In genomic region chr12:36089221-36089620, GRCm38 (mm10) we compare ENCODE assay signal across 14 mouse cellular contexts. TPM values are rescaled to one million over a fixed set of nuclear protein-coding genes. Genes with fewer than 3 reads are reported as not detected.
DNase-seq lines count a peak whose midpoint lies in the region; ATAC-seq and TF ChIP-seq lines count a peak whose summit lies in the region.
"Had no signal": no experiment of that assay in that cellular context is flagged by ENCODE, and none has a peak within 500 bp of the region (broad histone marks: within the 10 kb centered on the region; RNA-seq: fewer than 3 reads in every experiment).

No protein-coding gene starts in this region.

- peak; percentile 8 for DNase-seq in cerebellum, adult 9-11 months
- DNase-seq in hindbrain, postnatal 0 days (ENCODE audit: low spot score): peak; percentile 41
- peak; percentile 8 for DNase-seq in skeletal muscle tissue, adult 2 months (ENCODE audit: low read depth, low spot score)
- no peak for DNase-seq in frontal cortex, postnatal 25 days (ENCODE audit: low spot score in 2 of 2)
- DNase-seq: cerebellum, adult 9-10 months; heart, adult 2 months; kidney, postnatal 36 days; thymus, postnatal 25 days had no signal

- H3K4me2 ChIP-seq in hindbrain, postnatal 0 days (ENCODE audit: low read depth, low read length): no peak overlapping the region
- H3K4me2 ChIP-seq in hindbrain, embryonic 12.5 days (replicated peaks): no peak overlapping the region
- no peak overlapping the region for H3K4me2 ChIP-seq in midbrain, embryonic 15.5 days
- no peak overlapping the region for H3K4me2 ChIP-seq in midbrain, embryonic 16.5 days (ENCODE audit: low read length)
- H3K4me2 ChIP-seq: intestine, embryonic 15.5 days; limb, embryonic 15.5 days had no signal

- no peak for TF ChIP-seq CTCF in hindbrain, postnatal 0 days (IDR thresholded peaks at IDR 0.05; ENCODE audit: low read depth)

- no peak overlapping the region for H3K9ac ChIP-seq in hindbrain, postnatal 0 days (replicated peaks; ENCODE audit: low read length)
- H3K9ac ChIP-seq in hindbrain, embryonic 12.5 days: no peak overlapping the region
- no peak overlapping the region for H3K9ac ChIP-seq in midbrain, embryonic 15.5 days
- no peak overlapping the region for H3K9ac ChIP-seq in midbrain, embryonic 16.5 days (ENCODE audit: low read depth, low read length)
- H3K9ac ChIP-seq: intestine, embryonic 15.5 days; limb, embryonic 15.5 days had no signal

- no peaks in the 10 kb centered on the region for H3K4me1 ChIP-seq in hindbrain, postnatal 0 days (ENCODE audit: insufficient read depth, low read length)
- no peaks in the 10 kb centered on the region for H3K4me1 ChIP-seq in hindbrain, embryonic 12.5 days
- no peaks in the 10 kb centered on the region for H3K4me1 ChIP-seq in midbrain, embryonic 15.5 days
- H3K4me1 ChIP-seq in midbrain, embryonic 16.5 days (ENCODE audit: control insufficient read depth, insufficient read depth, low read length): no peaks in the 10 kb centered on the region
- H3K4me1 ChIP-seq: intestine, embryonic 15.5 days; limb, embryonic 15.5 days had no signal

- no peak for ATAC-seq in cerebellum, adult (ENCODE audit: insufficient number of reproducible peaks, low FRiP score, low TSS enrichment)
- peak; percentile 25; the same call in 1 of the 2 replicates for ATAC-seq in hindbrain, postnatal 0 days
- no peak for ATAC-seq in hindbrain, embryonic 12.5 days (ENCODE audit: low FRiP score)
- ATAC-seq in midbrain, embryonic 15.5 days (replicated peaks): peak; percentile 17; the same call in 1 of the 2 replicates
- ATAC-seq in midbrain, embryonic 16.5 days: no peak; the same call in 1 of the 2 replicates
- ATAC-seq: intestine, embryonic 15.5 days had no signal

- no peaks in the 10 kb centered on the region for H3K27me3 ChIP-seq in hindbrain, postnatal 0 days (ENCODE audit: insufficient read depth, low read length)
- H3K27me3 ChIP-seq in hindbrain, embryonic 12.5 days: no peaks in the 10 kb centered on the region
- no peaks in the 10 kb centered on the region for H3K27me3 ChIP-seq in midbrain, embryonic 15.5 days (replicated peaks)
- no peaks in the 10 kb centered on the region for H3K27me3 ChIP-seq in midbrain, embryonic 16.5 days (ENCODE audit: control insufficient read depth, insufficient read depth, low read depth, low read length)
- H3K27me3 ChIP-seq: intestine, embryonic 15.5 days; limb, embryonic 15.5 days had no signal

- H3K27ac ChIP-seq in hindbrain, postnatal 0 days: no peak overlapping the region
- no peak overlapping the region for H3K27ac ChIP-seq in hindbrain, embryonic 12.5 days
- H3K27ac ChIP-seq in midbrain, embryonic 15.5 days: no peak overlapping the region
- H3K27ac ChIP-seq in midbrain, embryonic 16.5 days (ENCODE audit: low read length): no peak overlapping the region
- H3K27ac ChIP-seq: heart, adult 2 months; intestine, embryonic 15.5 days; limb, embryonic 15.5 days had no signal

- 38% methylated on average over 6 of the region's 6 CpGs for WGBS in hindbrain, postnatal 0 days
- WGBS in hindbrain, embryonic 12.5 days: 77% methylated on average over 6 of the region's 6 CpGs
- 58% methylated on average over 6 of the region's 6 CpGs for WGBS in midbrain, embryonic 15.5 days
- 58% methylated on average over 6 of the region's 6 CpGs for WGBS in midbrain, embryonic 16.5 days

- H3K9me3 ChIP-seq in hindbrain, postnatal 0 days (ENCODE audit: low read length): no peaks in the 10 kb centered on the region
- no peaks in the 10 kb centered on the region for H3K9me3 ChIP-seq in hindbrain, embryonic 12.5 days (replicated peaks)
- no peaks in the 10 kb centered on the region for H3K9me3 ChIP-seq in midbrain, embryonic 15.5 days
- H3K9me3 ChIP-seq in midbrain, embryonic 16.5 days (replicated peaks; ENCODE audit: control insufficient read depth, low read length, poor library complexity, severe bottlenecking): no peaks in the 10 kb centered on the region
- H3K9me3 ChIP-seq: intestine, embryonic 15.5 days; limb, embryonic 15.5 days had no signal

- H3K36me3 ChIP-seq in hindbrain, postnatal 0 days (ENCODE audit: insufficient read depth, low read length): peaks cover 10% of the 10 kb centered on the region; the same call in 1 of the 2 replicates
- peaks cover 19% of the 10 kb centered on the region for H3K36me3 ChIP-seq in hindbrain, embryonic 12.5 days
- peaks cover 11% of the 10 kb centered on the region for H3K36me3 ChIP-seq in midbrain, embryonic 15.5 days (replicated peaks)
- H3K36me3 ChIP-seq in midbrain, embryonic 16.5 days (ENCODE audit: control insufficient read depth, insufficient read depth, low read length): peaks cover 12% of the 10 kb centered on the region

- no peak overlapping the region for H3K4me3 ChIP-seq in hindbrain, postnatal 0 days (ENCODE audit: low read length)
- H3K4me3 ChIP-seq in hindbrain, embryonic 12.5 days: no peak overlapping the region
- H3K4me3 ChIP-seq in midbrain, embryonic 15.5 days: no peak overlapping the region
- H3K4me3 ChIP-seq in midbrain, embryonic 16.5 days (ENCODE audit: low read depth, low read length): no peak overlapping the region
- H3K4me3 ChIP-seq: heart, adult 2 months; intestine, embryonic 15.5 days; limb, embryonic 15.5 days had no signal

RNA-seq across cellular contexts. Expression of gene Tspan13, which starts 46.9 kb away (rescaled TPM):
- 250 and 296 TPM in 2 replicates for total RNA-seq in hindbrain, postnatal 0 days (2014; rRNA removed)
- 378 and 380 TPM in 2 replicates for polyA plus RNA-seq in hindbrain, postnatal 0 days (2015; fragmentation: Nextera tagmentation; extraction: Ambion mirVana)
- 257 TPM in 2 replicates for polyA plus RNA-seq in hindbrain, embryonic 12.5 days (2016; fragmentation: Nextera tagmentation; extraction: Ambion mirVana)
- 391 and 416 TPM in 2 replicates for polyA plus RNA-seq in midbrain, embryonic 15.5 days (2015; fragmentation: Nextera tagmentation; extraction: Ambion mirVana)
- 387 and 445 TPM in 2 replicates for polyA plus RNA-seq in midbrain, embryonic 16.5 days (2015; fragmentation: Nextera tagmentation; extraction: Ambion mirVana)

Comparison
In these comparisons a context has a peak if more than half of its experiments do, and no peak if none do; other contexts are left out.
1. ATAC-seq: peak in hindbrain, postnatal 0 days (single experiment) and midbrain, embryonic 15.5 days (single experiment); none in cerebellum, adult (single experiment), hindbrain, embryonic 12.5 days (single experiment) and midbrain, embryonic 16.5 days (single experiment).
2. DNase-seq: peak in cerebellum, adult 9-11 months (single experiment), hindbrain, postnatal 0 days (single experiment) and skeletal muscle tissue, adult 2 months (single experiment); none in frontal cortex, postnatal 25 days (0 of 2).